26 mouse cellular contexts compared by ENCODE assay signal in the genomic region with DNA sequence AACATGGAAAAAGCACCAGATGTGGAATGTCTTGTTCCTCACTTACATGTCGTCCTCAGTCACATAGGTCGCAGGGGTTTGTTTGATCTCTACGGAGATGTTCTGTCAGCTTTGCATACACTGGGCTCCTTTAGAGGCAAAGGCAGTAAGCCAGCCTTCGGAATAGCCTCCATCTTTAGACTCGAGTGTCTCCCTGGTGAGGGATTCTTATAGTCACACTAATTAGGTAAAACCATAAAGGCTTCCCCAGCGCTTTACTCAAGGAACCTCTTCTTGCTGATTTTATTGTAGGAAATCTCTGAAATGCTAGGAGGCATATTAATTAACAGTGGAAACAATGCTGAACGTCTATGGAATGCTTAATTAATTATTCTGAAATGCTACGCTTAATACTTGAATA.
A peak's percentile ranks its signal among the peaks of the same experiment; 100 is the strongest.
DNase-seq lines count a peak whose midpoint lies in the region; ATAC-seq and TF ChIP-seq lines count a peak whose summit lies in the region.
"Had no signal": no experiment of that assay in that cellular context is flagged by ENCODE, and none has a peak within 500 bp of the region (broad histone marks: within the 10 kb centered on the region; RNA-seq: fewer than 3 reads in every experiment).

No protein-coding gene starts in this region.

- no peak for ATAC-seq in forebrain, embryonic 13.5 days
- ATAC-seq in midbrain, embryonic 13.5 days, result no peak
- ATAC-seq in midbrain, embryonic 16.5 days, result no peak
- ATAC-seq in neural tube, embryonic 14.5 days (ENCODE audit: low read depth), result peak; percentile 71; the same call in 1 of the 2 replicates
- ATAC-seq: intestine, embryonic 16.5 days had no signal

- no peak overlapping the region for H3K9ac ChIP-seq in forebrain, embryonic 13.5 days
- H3K9ac ChIP-seq in midbrain, embryonic 13.5 days (replicated peaks), result no peak overlapping the region
- no peak overlapping the region for H3K9ac ChIP-seq in midbrain, embryonic 16.5 days (ENCODE audit: low read depth, low read length)
- H3K9ac ChIP-seq in neural tube, embryonic 14.5 days (replicated peaks; ENCODE audit: low read depth, low read length), result no peak overlapping the region
- H3K9ac ChIP-seq: embryonic facial prominence, embryonic 15.5 days; liver, embryonic 14.5 days; stomach, embryonic 15.5 days had no signal

- H3K4me2 ChIP-seq in forebrain, embryonic 13.5 days, result no peak overlapping the region
- no peak overlapping the region for H3K4me2 ChIP-seq in midbrain, embryonic 13.5 days (replicated peaks)
- no peak overlapping the region for H3K4me2 ChIP-seq in midbrain, embryonic 16.5 days (ENCODE audit: low read length)
- no peak overlapping the region for H3K4me2 ChIP-seq in neural tube, embryonic 14.5 days (ENCODE audit: low read depth, low read length)
- H3K4me2 ChIP-seq: embryonic facial prominence, embryonic 15.5 days; stomach, embryonic 15.5 days had no signal

- DNase-seq in forebrain, embryonic 10.5 days (ENCODE audit: extremely low spot score, low spot score), result no peak
- peak; percentile 51 for DNase-seq in brain, embryonic 14.5 days (ENCODE audit: low read depth)
- no peak for DNase-seq in left cerebral cortex, adult 18-20 months (ENCODE audit: low spot score in 2 of 2)
- DNase-seq: adrenal gland, postnatal 25 days; cerebellum, adult 18-20 months; cerebellum, postnatal 10 days; gastrocnemius, postnatal 10 days; heart, postnatal 14 days; kidney, adult 9 months; kidney, postnatal 10 days; layer of hippocampus, postnatal 36 days; liver; lung, adult 2 months; lung, postnatal 10 days; retina, postnatal 1 day; right cerebral cortex, postnatal 25 days had no signal

- peaks cover 11% of the 10 kb centered on the region for H3K4me1 ChIP-seq in forebrain, embryonic 13.5 days
- peaks cover 7% of the 10 kb centered on the region for H3K4me1 ChIP-seq in forebrain, embryonic 10.5 days
- H3K4me1 ChIP-seq in midbrain, embryonic 13.5 days (replicated peaks), result peaks cover 9% of the 10 kb centered on the region; the same call in 1 of the 2 replicates
- no peaks in the 10 kb centered on the region for H3K4me1 ChIP-seq in midbrain, embryonic 16.5 days (ENCODE audit: control insufficient read depth, insufficient read depth, low read length)
- no peaks in the 10 kb centered on the region for H3K4me1 ChIP-seq in neural tube, embryonic 14.5 days (ENCODE audit: control insufficient read depth, insufficient read depth, low read length)
- H3K4me1 ChIP-seq: embryonic facial prominence, embryonic 15.5 days; stomach, embryonic 15.5 days had no signal

- H3K9me3 ChIP-seq in forebrain, embryonic 13.5 days (replicated peaks), result no peaks in the 10 kb centered on the region; the same call in 1 of the 2 replicates
- 0 out of 2 replicates have a peak, but pooled peaks cover 2% of the 10 kb centered on the region for H3K9me3 ChIP-seq in forebrain, embryonic 10.5 days
- H3K9me3 ChIP-seq in midbrain, embryonic 13.5 days, result 0 out of 2 replicates have a peak, but pooled peaks cover 4% of the 10 kb centered on the region
- no peaks in the 10 kb centered on the region for H3K9me3 ChIP-seq in midbrain, embryonic 16.5 days (replicated peaks; ENCODE audit: control insufficient read depth, low read length, poor library complexity, severe bottlenecking)
- H3K9me3 ChIP-seq in neural tube, embryonic 14.5 days (ENCODE audit: control insufficient read depth, low read length), result no peaks in the 10 kb centered on the region
- H3K9me3 ChIP-seq: embryonic facial prominence, embryonic 10.5 days; embryonic facial prominence, embryonic 15.5 days; stomach, embryonic 15.5 days had no signal

- H3K36me3 ChIP-seq in forebrain, embryonic 13.5 days (ENCODE audit: poor library complexity, severe bottlenecking), result no peaks in the 10 kb centered on the region
- H3K36me3 ChIP-seq in forebrain, embryonic 10.5 days (replicated peaks), result no peaks in the 10 kb centered on the region
- no peaks in the 10 kb centered on the region for H3K36me3 ChIP-seq in midbrain, embryonic 13.5 days
- no peaks in the 10 kb centered on the region for H3K36me3 ChIP-seq in midbrain, embryonic 16.5 days (ENCODE audit: control insufficient read depth, insufficient read depth, low read length)
- H3K36me3 ChIP-seq in neural tube, embryonic 14.5 days (ENCODE audit: control insufficient read depth, insufficient read depth, low read length), result no peaks in the 10 kb centered on the region
- H3K36me3 ChIP-seq: embryonic facial prominence, embryonic 10.5 days; embryonic facial prominence, embryonic 15.5 days; stomach, embryonic 15.5 days had no signal

- 0 out of 2 replicates have a peak overlapping the region, but pooled peaks have one; percentile 14 for H3K27ac ChIP-seq in forebrain, embryonic 13.5 days
- H3K27ac ChIP-seq in forebrain, embryonic 10.5 days, result no peak overlapping the region
- H3K27ac ChIP-seq in midbrain, embryonic 13.5 days, result peak overlapping the region; percentile 54; the same call in 1 of the 2 replicates
- no peak overlapping the region for H3K27ac ChIP-seq in midbrain, embryonic 16.5 days (ENCODE audit: low read length)
- H3K27ac ChIP-seq in neural tube, embryonic 14.5 days (ENCODE audit: low read depth, low read length), result no peak overlapping the region
- H3K27ac ChIP-seq: embryonic facial prominence, embryonic 10.5 days; embryonic facial prominence, embryonic 15.5 days; liver, embryonic 14.5 days; macrophage; stomach, embryonic 15.5 days had no signal

- WGBS in forebrain, embryonic 13.5 days, result 38% methylated on average over 8 of the region's 8 CpGs
- 66% methylated on average over 8 of the region's 8 CpGs for WGBS in forebrain, embryonic 10.5 days
- WGBS in midbrain, embryonic 13.5 days, result 64% methylated on average over 8 of the region's 8 CpGs
- 56% methylated on average over 8 of the region's 8 CpGs for WGBS in midbrain, embryonic 16.5 days
- 32% methylated on average over 8 of the region's 8 CpGs for WGBS in neural tube, embryonic 14.5 days

- no peak for TF ChIP-seq CTCF in brain, embryonic 14.5 days (IDR thresholded peaks at IDR 0.05; ENCODE audit: borderline replicate concordance, extremely low read depth, insufficient read depth, insufficient read length)

- no peak overlapping the region for H3K4me3 ChIP-seq in forebrain, embryonic 13.5 days
- no peak overlapping the region for H3K4me3 ChIP-seq in forebrain, embryonic 10.5 days
- H3K4me3 ChIP-seq in midbrain, embryonic 13.5 days (replicated peaks), result no peak overlapping the region
- no peak overlapping the region for H3K4me3 ChIP-seq in midbrain, embryonic 16.5 days (ENCODE audit: low read depth, low read length)
- H3K4me3 ChIP-seq in neural tube, embryonic 14.5 days (ENCODE audit: low read depth, low read length), result no peak overlapping the region
- H3K4me3 ChIP-seq: embryonic facial prominence, embryonic 10.5 days; embryonic facial prominence, embryonic 15.5 days; stomach, embryonic 15.5 days had no signal

- H3K27me3 ChIP-seq in forebrain, embryonic 13.5 days, result no peaks in the 10 kb centered on the region
- no peaks in the 10 kb centered on the region for H3K27me3 ChIP-seq in forebrain, embryonic 10.5 days (ENCODE audit: poor library complexity, severe bottlenecking)
- no peaks in the 10 kb centered on the region for H3K27me3 ChIP-seq in midbrain, embryonic 13.5 days
- H3K27me3 ChIP-seq in midbrain, embryonic 16.5 days (ENCODE audit: control insufficient read depth, insufficient read depth, low read depth, low read length), result no peaks in the 10 kb centered on the region
- H3K27me3 ChIP-seq in neural tube, embryonic 14.5 days (ENCODE audit: control insufficient read depth, insufficient read depth, low read length), result no peaks in the 10 kb centered on the region
- H3K27me3 ChIP-seq: embryonic facial prominence, embryonic 15.5 days; stomach, embryonic 15.5 days had no signal

- no peak for TF ChIP-seq POLR2A in brain, embryonic 14.5 days (IDR thresholded peaks at IDR 0.05; ENCODE audit: borderline replicate concordance, extremely low read depth, insufficient read depth, insufficient read length, poor library complexity, severe bottlenecking)

Comparison
In these comparisons a context has a peak if more than half of its experiments do, and no peak if none do; other contexts are left out.
1. H3K27ac ChIP-seq: peak in forebrain, embryonic 13.5 days (single experiment) and midbrain, embryonic 13.5 days (single experiment); none in forebrain, embryonic 10.5 days (single experiment), midbrain, embryonic 16.5 days (single experiment) and neural tube, embryonic 14.5 days (single experiment).